Mouse (Mus musculus): ENCODE measurements around the gene Rab8a. TPM values are rescaled to one million over a fixed set of nuclear protein-coding genes. Genes with fewer than 3 reads are reported as not detected.
A peak's percentile ranks its signal among the peaks of the same experiment; 100 is the strongest.
"Not testable (repeated sequence)": the region's sequence is repeated elsewhere in the genome, so short reads cannot be mapped to it uniquely, and the experiment has no call there.

Gene Rab8a
- 117 TPM in 2 replicates for polyA plus RNA-seq (2016; fragmentation: Nextera tagmentation; extraction: Ambion mirVana)

DNA sequence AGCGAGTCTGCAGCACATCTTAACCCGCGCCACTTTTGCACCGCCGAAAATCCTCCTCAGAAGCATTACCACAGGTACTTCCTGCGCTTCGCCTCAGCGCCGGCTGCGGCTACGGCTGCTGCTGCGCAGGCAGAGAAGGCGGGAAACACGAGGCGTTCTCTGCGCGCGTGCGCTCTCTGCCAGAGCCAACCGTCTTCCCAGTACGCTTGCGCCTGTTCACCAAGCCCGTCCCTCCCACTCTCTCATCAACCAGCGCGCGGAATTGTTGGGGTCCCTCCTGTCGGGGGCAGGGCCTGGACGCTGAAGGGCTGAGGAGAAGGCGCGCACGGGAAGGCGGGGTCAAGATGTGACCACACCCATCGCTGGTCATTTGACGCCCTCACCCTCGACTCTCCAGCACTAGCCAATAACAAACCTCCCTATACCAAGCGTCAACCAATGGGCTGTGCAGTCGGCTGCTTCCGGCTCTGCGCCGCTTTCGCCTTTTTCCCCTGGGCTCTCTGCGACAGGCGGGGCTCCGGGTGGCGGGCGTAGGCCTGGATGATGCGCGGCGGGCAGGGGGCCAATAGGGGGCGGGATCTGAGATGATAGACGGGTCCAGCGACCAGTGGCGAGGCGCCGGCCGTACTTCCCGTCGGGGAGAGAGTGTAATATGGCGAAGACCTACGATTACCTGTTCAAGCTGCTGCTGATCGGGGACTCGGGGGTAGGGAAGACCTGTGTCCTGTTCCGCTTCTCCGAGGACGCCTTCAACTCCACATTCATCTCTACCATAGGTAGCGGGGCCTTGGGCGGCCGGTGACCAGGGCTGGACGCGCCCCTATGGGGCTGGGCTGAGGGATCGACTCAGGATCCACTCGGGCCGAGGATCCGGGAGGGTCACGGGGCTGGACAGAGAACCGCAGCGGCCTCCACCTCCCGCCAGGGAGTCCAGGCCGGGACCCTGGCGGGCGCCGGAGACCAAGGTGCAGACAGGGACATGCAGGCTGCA, at the start of gene Rab8a:
Gene Rab8a (plus strand): TSS at position 494 of the 991 bp plus-strand sequence.
- Histone ChIP-seq H3K27me3 (no peaks in the 10 kb centered on the region), H3K4me3 (replicated peaks) (peak within 1 kb of the TSS; percentile 89), H3K36me3 (peaks cover 16% of the 10 kb centered on the region), H3K4me1 (replicated peaks) (peaks cover 18% of the 10 kb centered on the region), H3K9me3 (no peaks in the 10 kb centered on the region), H3K9ac (replicated peaks) (peak within 1 kb of the TSS; percentile 91), H3K4me2 (peak within 1 kb of the TSS; percentile 91), H3K27ac (peak within 1 kb of the TSS; percentile 84)
- ATAC-seq (ENCODE audit: insufficient number of reproducible peaks, insufficient read depth, low FRiP score, low TSS enrichment, low read depth): peak; percentile 100
- under 1% methylated on average over 80 of the region's 82 CpGs for WGBS

- Histone ChIP-seq H3K4me2 (no peak overlapping the region), H3K27ac (no peak overlapping the region), H3K9ac (replicated peaks) (no peak overlapping the region), H3K9me3 (no peaks in the 10 kb centered on the region), H3K4me3 (replicated peaks) (no peak overlapping the region), H3K4me1 (replicated peaks) (no peaks in the 10 kb centered on the region), H3K27me3 (no peaks in the 10 kb centered on the region), H3K36me3 (no peaks in the 10 kb centered on the region)
- ATAC-seq (ENCODE audit: insufficient number of reproducible peaks, insufficient read depth, low FRiP score, low TSS enrichment, low read depth): no peak
- 71% methylated on average over 3 of the region's 3 CpGs for WGBS
Observed at GRCm38 (mm10) chr8:72112486-72112885, 48.5 kb upstream of the Rab8a start.

DNA sequence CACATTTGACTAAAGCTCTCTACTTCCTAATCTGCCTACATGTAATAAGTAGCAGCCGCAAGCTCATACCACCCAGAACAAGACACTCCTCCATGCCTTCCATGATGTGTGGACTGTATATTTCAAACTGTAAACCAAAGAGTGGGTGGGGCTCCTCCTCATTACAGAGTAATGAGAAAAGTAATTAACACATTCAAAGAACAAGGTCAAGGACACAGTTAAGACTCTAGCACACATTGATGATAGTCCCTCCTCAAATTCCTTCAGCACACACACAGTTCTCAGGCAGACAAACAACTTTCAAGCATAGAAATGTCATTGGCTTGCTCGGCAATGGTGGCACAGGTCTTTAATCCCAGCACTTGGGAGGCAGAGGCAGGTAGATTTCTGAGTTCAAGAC, 45.8 kb upstream of the Rab8a start:
- WGBS: 80% methylated on average over 2 of the region's 2 CpGs
- Histone ChIP-seq H3K9ac (replicated peaks) (no peak overlapping the region), H3K36me3 (no peaks in the 10 kb centered on the region), H3K4me2 (no peak overlapping the region), H3K27me3 (no peaks in the 10 kb centered on the region), H3K27ac (no peak overlapping the region), H3K4me3 (replicated peaks) (no peak overlapping the region), H3K9me3 (no peaks in the 10 kb centered on the region), H3K4me1 (replicated peaks) (no peaks in the 10 kb centered on the region)
- ATAC-seq (ENCODE audit: insufficient number of reproducible peaks, insufficient read depth, low FRiP score, low TSS enrichment, low read depth): no peak

- ATAC-seq (ENCODE audit: insufficient number of reproducible peaks, insufficient read depth, low FRiP score, low TSS enrichment, low read depth): no peak
- Histone ChIP-seq H3K27ac (no peak overlapping the region), H3K4me1 (replicated peaks) (peaks cover 5% of the 10 kb centered on the region), H3K4me2 (no peak overlapping the region), H3K36me3 (no peaks in the 10 kb centered on the region), H3K27me3 (no peaks in the 10 kb centered on the region), H3K4me3 (replicated peaks) (no peak overlapping the region), H3K9ac (replicated peaks) (no peak overlapping the region), H3K9me3 (no peaks in the 10 kb centered on the region)
- 48% methylated on average over 4 of the region's 4 CpGs for WGBS
Observed at GRCm38 (mm10) chr8:72118616-72119015, 42.4 kb upstream of the Rab8a start.

DNA sequence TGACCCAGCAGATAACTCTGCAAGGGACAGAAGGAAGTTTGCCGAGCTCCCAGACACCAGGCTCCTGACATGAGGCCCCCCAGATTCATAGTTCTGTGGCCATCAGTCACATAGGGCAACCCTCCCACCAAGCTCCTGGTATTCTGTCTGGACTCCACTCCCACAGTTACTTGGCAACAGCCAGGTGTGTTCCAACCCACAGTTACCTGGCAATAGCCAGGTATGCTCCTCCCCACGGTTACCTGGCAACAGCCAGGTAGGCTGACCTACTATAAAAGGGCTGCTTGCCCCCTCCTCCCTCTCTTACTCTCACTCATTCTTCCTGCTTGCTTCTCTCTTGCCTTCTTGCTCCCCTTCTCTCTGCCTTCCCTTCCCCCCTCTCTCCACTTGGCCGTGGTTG, 39.5 kb upstream of the Rab8a start:
- H3K36me3 ChIP-seq; H3K4me1 ChIP-seq (replicated peaks); H3K27ac ChIP-seq; H3K9me3 ChIP-seq; H3K4me3 ChIP-seq (replicated peaks); H3K27me3 ChIP-seq; H3K9ac ChIP-seq (replicated peaks); H3K4me2 ChIP-seq; ATAC-seq (ENCODE audit: insufficient number of reproducible peaks, insufficient read depth, low FRiP score, low TSS enrichment, low read depth): not testable (repeated sequence)
- 56% methylated on average over 3 of the region's 3 CpGs for WGBS

GRCm38 (mm10) chr8:72121997-72122396, 39.0 kb upstream of the Rab8a start:
- no peaks in the 10 kb centered on the region for H3K27me3 ChIP-seq
- WGBS: 13% methylated on average over 1 of the region's 1 CpGs
- no peak overlapping the region for H3K9ac ChIP-seq (replicated peaks)
- peak; percentile 31; the same call in 1 of the 2 replicates for ATAC-seq (ENCODE audit: insufficient number of reproducible peaks, insufficient read depth, low FRiP score, low TSS enrichment, low read depth)
- no peak overlapping the region for H3K4me2 ChIP-seq
- no peaks in the 10 kb centered on the region for H3K36me3 ChIP-seq
- no peaks in the 10 kb centered on the region for H3K9me3 ChIP-seq
- no peak overlapping the region for H3K27ac ChIP-seq
- H3K4me1 ChIP-seq (replicated peaks): peaks cover 5% of the 10 kb centered on the region
- no peak overlapping the region for H3K4me3 ChIP-seq (replicated peaks)

GRCm38 (mm10) chr8:72127834-72128233, 33.2 kb upstream of the Rab8a start:
- no peak for ATAC-seq (ENCODE audit: insufficient number of reproducible peaks, insufficient read depth, low FRiP score, low TSS enrichment, low read depth)
- WGBS: 88% methylated on average over 1 of the region's 1 CpGs

GRCm38 (mm10) chr8:72131251-72131650, 29.7 kb upstream of the Rab8a start:
- no peaks in the 10 kb centered on the region for H3K36me3 ChIP-seq
- H3K9me3 ChIP-seq: no peaks in the 10 kb centered on the region
- no peaks in the 10 kb centered on the region for H3K27me3 ChIP-seq
- no peak overlapping the region for H3K4me2 ChIP-seq
- H3K9ac ChIP-seq (replicated peaks): no peak overlapping the region
- H3K4me3 ChIP-seq (replicated peaks): no peak overlapping the region
- 44% methylated on average over 2 of the region's 2 CpGs for WGBS
- H3K4me1 ChIP-seq (replicated peaks): 0 out of 2 replicates have a peak, but pooled peaks cover 5% of the 10 kb centered on the region
- no peak overlapping the region for H3K27ac ChIP-seq
- no peak for ATAC-seq (ENCODE audit: insufficient number of reproducible peaks, insufficient read depth, low FRiP score, low TSS enrichment, low read depth)

More at GRCm38 (mm10) chr8:72127834-72128233, 33.2 kb upstream of the Rab8a start:
- H3K36me3 ChIP-seq: no peaks in the 10 kb centered on the region
- H3K27ac ChIP-seq: no peak overlapping the region
- H3K4me1 ChIP-seq (replicated peaks): no peaks in the 10 kb centered on the region
- H3K27me3 ChIP-seq: no peaks in the 10 kb centered on the region
- H3K4me2 ChIP-seq: no peak overlapping the region
- H3K9me3 ChIP-seq: no peaks in the 10 kb centered on the region
- H3K4me3 ChIP-seq (replicated peaks): no peak overlapping the region
- H3K9ac ChIP-seq (replicated peaks): no peak overlapping the region

DNA sequence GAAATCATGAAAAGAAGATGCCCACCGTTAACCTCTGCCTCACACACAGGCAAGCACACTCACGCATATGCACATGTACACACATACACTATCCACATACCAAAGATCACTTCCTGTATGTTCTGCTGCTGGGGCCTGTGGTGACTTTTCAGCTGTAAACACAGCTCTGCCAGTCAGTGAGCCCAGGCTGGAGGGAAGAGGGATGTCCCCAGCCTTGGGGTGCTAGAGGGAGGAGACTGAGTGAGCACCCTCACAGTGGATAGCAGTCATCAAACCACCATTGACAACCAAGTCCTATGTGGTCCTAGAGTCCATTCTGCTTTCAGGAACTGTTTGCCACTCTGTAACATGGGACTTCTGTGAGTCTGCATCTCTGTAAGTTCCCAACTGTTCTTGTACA, 29.1 kb upstream of the Rab8a start:
- Histone ChIP-seq H3K27ac (no peak overlapping the region), H3K4me1 (replicated peaks) (peaks cover 6% of the 10 kb centered on the region; the same call in 1 of the 2 replicates), H3K36me3 (no peaks in the 10 kb centered on the region), H3K9ac (replicated peaks) (no peak overlapping the region), H3K4me3 (replicated peaks) (no peak overlapping the region), H3K27me3 (no peaks in the 10 kb centered on the region), H3K9me3 (no peaks in the 10 kb centered on the region), H3K4me2 (no peak overlapping the region)
- WGBS: 82% methylated on average over 2 of the region's 2 CpGs
- ATAC-seq (ENCODE audit: insufficient number of reproducible peaks, insufficient read depth, low FRiP score, low TSS enrichment, low read depth): no peak

- Histone ChIP-seq H3K36me3 (no peaks in the 10 kb centered on the region), H3K27me3 (no peaks in the 10 kb centered on the region), H3K27ac (no peak overlapping the region), H3K4me1 (replicated peaks) (peaks cover 10% of the 10 kb centered on the region), H3K4me2 (no peak overlapping the region), H3K9me3 (no peaks in the 10 kb centered on the region), H3K9ac (replicated peaks) (no peak overlapping the region), H3K4me3 (replicated peaks) (no peak overlapping the region)
- WGBS: 83% methylated on average over 1 of the region's 1 CpGs
- ATAC-seq (ENCODE audit: insufficient number of reproducible peaks, insufficient read depth, low FRiP score, low TSS enrichment, low read depth): no peak
Observed at GRCm38 (mm10) chr8:72132417-72132816, 28.6 kb upstream of the Rab8a start.

GRCm38 (mm10) chr8:72132891-72133290, 28.1 kb upstream of the Rab8a start:
- no peak overlapping the region for H3K4me3 ChIP-seq (replicated peaks)
- no peak overlapping the region for H3K4me2 ChIP-seq
- H3K36me3 ChIP-seq: peaks cover under 1% of the 10 kb centered on the region; the same call in 1 of the 2 replicates
- H3K4me1 ChIP-seq (replicated peaks): peaks cover 15% of the 10 kb centered on the region
- no peaks in the 10 kb centered on the region for H3K9me3 ChIP-seq
- no peaks in the 10 kb centered on the region for H3K27me3 ChIP-seq
- no peak for ATAC-seq (ENCODE audit: insufficient number of reproducible peaks, insufficient read depth, low FRiP score, low TSS enrichment, low read depth)
- no peak overlapping the region for H3K27ac ChIP-seq
- 86% methylated on average over 1 of the region's 1 CpGs for WGBS
- H3K9ac ChIP-seq (replicated peaks): no peak overlapping the region

All from limb, embryonic 12.5 days (tissue).